Mouse (Mus musculus): Measurements from ENCODE around the gene Prkcq. TPM values are rescaled to one million over a fixed set of nuclear protein-coding genes. Genes with fewer than 3 reads are reported as not detected.
"Not testable (repeated sequence)": the region's sequence is repeated elsewhere in the genome, so short reads cannot be mapped to it uniquely, and the experiment has no call there.

The Prkcq gene
- total RNA-seq, 2 experiments from 2014 or later: 3.2 to 3.5 TPM

DNA sequence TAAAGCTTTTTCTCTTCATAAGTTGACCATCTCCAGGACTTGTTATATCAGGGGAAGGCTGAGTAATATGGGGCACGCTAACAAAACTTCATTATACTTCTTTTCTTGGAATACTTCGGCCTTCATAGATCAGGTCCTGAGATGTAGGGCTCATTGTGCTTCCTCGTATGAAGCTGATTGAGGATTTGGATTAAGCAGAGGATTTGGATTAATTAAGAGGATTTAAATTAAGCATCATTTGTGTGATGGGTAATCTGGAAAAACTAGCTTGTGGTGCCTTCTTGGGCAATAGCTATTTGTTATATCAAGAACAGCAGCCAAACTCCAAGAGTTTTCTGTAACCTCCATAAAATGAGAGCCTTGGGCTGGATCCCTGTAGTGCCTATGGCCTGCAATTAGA lies 172.8 kb downstream of the Prkcq start:
- ATAC-seq (ENCODE audit: poor library complexity, severe bottlenecking): no peak

DNA sequence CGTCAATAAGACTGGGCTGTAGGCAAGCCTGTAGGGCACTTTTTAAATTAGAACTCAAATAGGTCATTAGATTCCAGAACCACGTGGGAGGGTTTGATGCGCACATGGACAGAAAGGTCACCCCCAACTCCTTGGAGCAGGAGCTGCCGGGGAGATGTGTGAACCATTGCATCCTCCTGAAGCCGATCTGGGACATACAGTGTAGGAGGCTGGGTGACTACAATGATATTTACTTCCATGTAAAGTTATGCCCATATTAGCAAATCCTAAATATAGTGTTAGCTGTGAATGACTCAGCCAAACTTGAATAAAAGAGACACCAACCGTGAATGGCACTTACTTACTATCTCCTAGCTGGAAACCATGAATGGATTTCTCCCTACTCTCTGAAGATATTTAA lies 174.5 kb downstream of the Prkcq start:
- not testable (repeated sequence) for ATAC-seq (ENCODE audit: poor library complexity, severe bottlenecking)

DNA sequence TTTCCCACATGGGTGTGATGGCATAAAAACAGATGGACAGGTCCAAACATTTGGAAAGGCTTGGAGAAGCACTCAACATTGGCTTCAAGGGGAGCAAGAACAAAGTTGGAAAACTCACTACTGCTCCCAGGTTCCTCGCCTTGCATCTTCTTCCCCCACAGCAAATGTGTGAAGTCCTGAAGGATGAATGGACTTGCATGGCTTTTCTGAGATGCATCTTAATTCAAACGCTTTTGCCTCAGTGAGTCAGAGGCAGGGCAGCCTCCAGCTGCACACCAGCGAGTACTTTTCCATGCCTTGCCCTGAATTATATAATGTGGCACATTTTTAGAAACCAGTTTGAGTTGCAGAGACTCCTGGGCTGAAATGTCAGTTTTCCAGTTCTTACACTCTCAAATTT lies 175.9 kb downstream of the Prkcq start:
- no peak for ATAC-seq (ENCODE audit: poor library complexity, severe bottlenecking)

Measured in megakaryocyte, adult 5-6 weeks (primary cell).